Mouse (Mus musculus) gastrocnemius, postnatal 14 days (tissue): ENCODE results near the gene Mlip. TPM values are rescaled to one million over a fixed set of nuclear protein-coding genes. Genes with fewer than 3 reads are reported as not detected.

Experiments
- total RNA-seq, 2 experiments: library from RNA; stranded (reverse); gene quantifications; 2 replicates each; pipeline ENCODE4 v1.2.3; 2021

Mlip gene
- total RNA-seq, 2 experiments from 2014 or later: 103 to 105 TPM

Other genes with a start within 250 kb of the Mlip start
- gene Lrrc1, start 191.9 kb upstream of the Mlip start, total RNA-seq: 1 to 10 TPM; 1.2 to 1.6 TPM